Mouse (Mus musculus) MN1 (cell line): ENCODE results near the gene Stk10.

ENCODE experiments used
- DNase-seq: peaks from one replicate; pipeline ENCODE4 v3.0.0-alpha.2; 2016; ENCODE audit warnings: low spot score

Gene Stk10

DNA sequence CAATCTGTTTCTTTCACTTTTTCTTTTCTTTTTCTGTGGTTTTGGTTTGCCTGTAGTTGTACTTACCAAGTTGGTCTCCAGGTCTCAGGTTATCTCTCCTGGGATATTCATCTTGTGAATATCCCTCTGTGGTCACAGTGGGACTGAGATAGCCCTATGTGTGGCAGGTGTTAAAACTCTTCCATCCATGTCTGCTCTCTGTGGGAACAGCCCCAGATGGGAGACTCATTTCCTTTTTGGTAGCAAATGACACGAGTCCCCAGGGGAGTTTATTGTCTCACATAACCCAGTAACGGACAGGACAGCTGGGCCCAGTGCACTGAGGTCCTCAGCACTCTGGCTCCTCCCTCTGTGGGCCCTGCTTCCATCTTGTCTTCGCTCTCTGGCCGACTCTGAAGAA is 17.0 kb downstream of the Stk10 start:
- DNase-seq = no peak

- DNase-seq = no peak
These were observed 18.0 kb downstream of the Stk10 start for GRCm38 (mm10) chr11:32551056-32551455.

GRCm38 (mm10) chr11:32551579-32552297 is 18.6 kb downstream of the Stk10 start:
- no peak for DNase-seq

- DNase-seq = no peak
These were observed 19.4 kb downstream of the Stk10 start for GRCm38 (mm10) chr11:32552401-32553090.

- no peak for DNase-seq
These were observed 20.4 kb downstream of the Stk10 start for GRCm38 (mm10) chr11:32553311-32554140.

GRCm38 (mm10) chr11:32554141-32555091 is 21.3 kb downstream of the Stk10 start:
- no peak for DNase-seq

DNA sequence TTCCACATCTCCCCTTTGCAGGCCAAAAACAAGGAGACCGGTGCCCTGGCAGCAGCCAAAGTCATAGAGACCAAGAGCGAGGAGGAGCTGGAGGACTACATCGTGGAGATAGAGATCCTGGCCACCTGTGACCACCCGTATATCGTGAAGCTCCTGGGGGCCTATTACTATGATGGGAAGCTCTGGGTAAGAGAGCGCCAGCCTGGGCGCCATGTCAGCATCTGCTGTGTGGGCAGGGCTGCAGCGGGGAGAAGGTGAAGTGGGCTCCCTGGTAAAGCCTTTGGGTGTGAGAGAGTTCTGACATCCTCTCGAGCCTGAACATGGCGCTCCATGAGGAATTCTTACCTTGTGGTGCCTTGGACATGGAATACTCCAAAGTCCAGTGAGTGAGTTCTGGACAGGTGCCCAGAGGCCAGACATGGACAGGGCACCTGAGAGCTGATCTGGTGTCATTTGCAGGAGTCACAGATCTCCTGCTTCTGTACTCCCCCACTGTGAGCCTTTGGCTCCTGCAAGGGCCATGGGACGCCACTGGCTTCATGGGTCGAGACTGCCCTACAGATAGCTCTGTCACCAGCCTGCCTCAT is 22.1 kb downstream of the Stk10 start:
- no peak for DNase-seq

- DNase-seq = no peak
These were observed 23.4 kb downstream of the Stk10 start for GRCm38 (mm10) chr11:32556333-32556990.

GRCm38 (mm10) chr11:32558026-32558425 is 24.9 kb downstream of the Stk10 start:
- DNase-seq = no peak

DNA sequence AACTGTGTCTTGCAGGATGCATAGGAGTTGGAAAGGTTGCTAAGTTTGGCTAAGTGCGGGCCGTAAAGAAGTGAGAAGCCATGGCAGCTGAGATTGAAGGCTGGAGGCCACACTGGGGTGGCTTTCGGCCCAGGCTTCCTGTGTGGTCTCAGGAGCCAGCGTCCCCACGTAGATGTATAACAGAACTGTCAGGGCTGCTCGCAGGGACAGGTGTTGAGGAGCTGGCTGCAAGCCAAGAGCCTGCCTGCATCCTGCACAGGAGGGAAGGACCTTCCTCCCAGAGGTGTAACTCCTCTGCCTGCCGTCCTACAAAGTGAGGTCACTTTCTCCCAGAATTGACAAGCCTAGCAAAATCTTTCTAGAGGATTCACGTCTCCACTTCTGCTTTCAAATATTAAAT is 25.6 kb downstream of the Stk10 start:
- no peak for DNase-seq

- DNase-seq = no peak
These were observed 27.1 kb downstream of the Stk10 start for GRCm38 (mm10) chr11:32560015-32560770.

DNA sequence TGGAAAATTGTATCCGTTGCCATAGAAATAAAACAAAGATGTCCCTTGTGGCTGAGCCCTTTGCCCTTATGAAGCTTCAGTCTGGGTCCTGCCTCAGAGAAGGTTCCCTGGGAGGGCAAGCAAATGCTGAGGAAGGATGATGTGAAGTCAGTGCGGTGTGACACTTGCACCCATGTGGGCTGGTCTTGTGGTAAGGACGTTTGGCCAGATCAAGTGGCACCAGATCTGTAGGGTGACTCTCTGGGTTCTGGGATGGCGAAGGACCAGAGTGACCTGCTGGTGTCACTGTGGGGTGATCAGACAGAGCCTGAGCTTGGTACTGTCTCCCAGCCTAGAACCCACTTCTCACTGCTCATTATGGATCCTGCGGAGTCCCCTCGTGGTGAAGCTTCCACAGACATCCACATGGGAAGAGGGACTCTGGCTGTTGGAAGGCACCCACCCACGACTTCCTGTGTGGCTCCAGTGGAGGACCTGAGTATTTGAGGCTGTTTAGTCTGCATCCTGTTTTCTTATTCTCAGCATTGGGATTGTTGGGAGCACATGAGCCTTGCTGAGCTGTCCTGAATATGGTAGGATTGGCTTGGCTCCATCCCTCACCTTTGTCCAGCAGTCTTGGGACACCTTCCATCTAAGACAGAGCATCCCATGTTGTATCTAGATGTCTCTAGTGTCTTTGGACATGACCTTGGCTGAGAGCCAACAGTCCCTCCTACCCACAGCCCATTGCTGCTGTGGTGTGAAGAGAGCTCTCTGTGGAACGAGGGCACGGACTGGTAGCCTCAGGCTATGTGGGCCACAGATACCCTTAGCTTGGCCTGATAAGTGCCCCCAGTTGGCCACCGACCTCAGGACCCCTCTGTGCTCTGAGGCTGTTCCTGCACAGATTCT is 28.6 kb downstream of the Stk10 start:
- no peak for DNase-seq

DNA sequence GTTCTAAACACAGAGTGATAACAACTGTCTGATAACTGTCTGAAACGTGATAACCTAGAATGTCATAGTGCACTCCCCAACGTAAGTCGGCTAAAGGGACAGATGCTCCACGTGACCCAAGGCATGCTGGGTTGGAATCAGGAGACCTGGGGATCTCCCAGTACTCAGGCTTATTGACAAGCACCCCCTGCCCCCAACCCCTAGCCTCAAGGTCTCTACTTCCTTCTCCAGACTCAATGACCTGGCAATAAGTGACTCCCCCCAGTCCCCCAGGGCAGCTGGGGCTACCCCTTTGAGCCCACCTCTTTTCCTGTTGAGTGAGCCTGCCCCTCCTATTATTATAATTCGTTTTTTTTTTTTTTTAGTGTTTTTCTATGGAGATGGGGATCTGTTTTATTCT is 29.6 kb downstream of the Stk10 start:
- no peak for DNase-seq

DNA sequence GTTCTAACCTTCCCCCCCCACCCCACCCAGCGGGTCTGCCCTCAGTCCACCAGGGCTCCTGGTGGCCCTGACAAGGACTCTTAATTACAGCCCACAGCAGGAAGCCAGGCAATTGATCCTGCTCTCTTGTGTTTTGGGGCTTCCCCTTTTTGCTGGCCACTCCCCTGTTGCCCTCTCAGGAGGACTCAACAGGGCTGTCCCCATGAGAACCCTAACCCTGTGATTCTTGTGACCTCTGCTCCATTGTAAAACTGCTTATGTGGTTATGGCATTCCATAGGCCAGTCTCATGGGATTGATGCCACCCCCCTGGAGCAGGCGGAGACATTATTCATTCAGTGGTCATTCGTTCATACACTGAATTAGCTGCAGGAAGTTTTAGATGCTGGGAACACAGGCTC is 30.6 kb downstream of the Stk10 start:
- DNase-seq = no peak

- no peak for DNase-seq
These were observed 31.5 kb downstream of the Stk10 start for GRCm38 (mm10) chr11:32564629-32565028.

DNA sequence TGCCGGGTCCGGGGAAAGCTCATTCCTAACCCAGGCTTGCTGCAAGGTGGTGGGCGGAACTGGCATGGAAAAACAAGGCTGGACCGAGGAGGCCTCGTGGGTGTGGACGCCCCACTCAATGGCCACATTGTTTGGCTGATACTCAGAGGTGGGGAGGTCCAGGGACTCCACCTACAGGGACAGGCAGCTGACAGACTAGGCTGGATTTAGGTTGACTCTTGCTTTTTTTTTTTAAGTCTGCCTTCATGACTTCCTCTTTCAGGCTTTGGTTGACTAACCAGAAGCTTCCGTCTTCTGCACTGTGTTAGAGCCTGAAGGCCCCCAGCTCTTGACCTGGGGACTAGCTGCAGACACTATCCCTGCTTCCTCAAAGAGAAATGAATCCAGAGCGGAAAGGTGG is 32.0 kb downstream of the Stk10 start:
- no peak for DNase-seq

GRCm38 (mm10) chr11:32566184-32566583 is 33.1 kb downstream of the Stk10 start:
- DNase-seq = no peak

GRCm38 (mm10) chr11:32567000-32567855 is 34.1 kb downstream of the Stk10 start:
- DNase-seq = no peak
